ENCODE assay signal across 8 mouse cellular contexts in the genomic region with DNA sequence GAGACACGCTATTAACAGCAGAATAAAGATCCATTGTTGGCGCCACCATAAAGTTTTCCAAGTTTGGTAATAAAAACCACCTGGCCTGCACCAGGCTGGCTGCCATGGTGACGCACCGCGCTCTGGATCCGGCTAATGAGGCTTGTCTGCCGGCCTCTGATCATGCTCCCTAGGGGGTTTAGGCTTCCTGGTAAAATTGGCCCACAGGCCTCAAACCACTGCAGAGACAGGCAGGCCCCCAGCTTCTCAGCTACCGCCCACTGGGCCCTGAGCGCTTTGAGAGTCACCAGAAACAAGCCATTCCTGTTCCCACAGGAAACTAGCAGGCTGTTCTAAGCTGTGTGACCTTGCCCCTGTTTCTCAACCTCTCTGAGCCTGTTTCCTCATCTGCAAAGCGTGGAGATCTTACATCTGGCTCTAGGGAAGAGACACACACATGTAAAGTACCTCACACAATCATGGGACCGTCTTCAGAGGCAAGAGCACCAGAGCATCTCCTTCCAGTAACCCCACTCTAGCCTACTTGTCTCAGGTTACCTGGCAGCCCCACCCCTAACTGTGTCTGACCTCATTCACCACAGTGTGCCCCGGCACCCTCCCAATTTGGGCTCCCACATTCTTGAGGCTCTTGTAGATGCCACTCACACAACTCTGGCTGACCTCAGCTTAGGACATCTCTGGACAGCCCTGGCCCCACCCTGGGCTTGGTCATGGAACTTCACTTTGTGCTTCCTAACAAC.
DNase-seq lines count a peak whose midpoint lies in the region; ATAC-seq and TF ChIP-seq lines count a peak whose summit lies in the region.

No protein-coding gene starts in this region.

- DNase-seq in forebrain, embryonic 10.5 days (ENCODE audit: extremely low spot score, low spot score) = peak; percentile 75
- peak; percentile 85 for DNase-seq in MN1 (ENCODE audit: low spot score)
- DNase-seq in gastrocnemius, adult 8-10 months (ENCODE audit: low spot score in 2 of 2) = peak; percentile 40 to 59
- peak; percentile 74 for DNase-seq in kidney, postnatal 0 days (ENCODE audit: low spot score)
- DNase-seq in retina, postnatal 1 day = peak; percentile 84
- DNase-seq in cerebellum, adult 11 months = no peak

- H3K27ac ChIP-seq in forebrain, embryonic 10.5 days = peak overlapping the region; percentile 76
- no peak overlapping the region for H3K27ac ChIP-seq in forebrain, embryonic 16.5 days (ENCODE audit: low read length)
- H3K27ac ChIP-seq in kidney, postnatal 0 days = no peak overlapping the region

- no peaks in the 10 kb centered on the region for H3K9me3 ChIP-seq in forebrain, embryonic 10.5 days
- no peaks in the 10 kb centered on the region for H3K9me3 ChIP-seq in forebrain, embryonic 16.5 days (ENCODE audit: control insufficient read depth, low read length)
- no peaks in the 10 kb centered on the region for H3K9me3 ChIP-seq in kidney, postnatal 0 days (replicated peaks; ENCODE audit: low read length)

- no peak; the same call in 1 of the 2 replicates for ATAC-seq in forebrain, embryonic 16.5 days
- ATAC-seq in kidney, postnatal 0 days (replicated peaks; ENCODE audit: low FRiP score, low read depth) = peak; percentile 50; the same call in 1 of the 2 replicates
- no peak for ATAC-seq in inflammation-experienced regulatory T-cells, adult 6 months

- H3K36me3 ChIP-seq in forebrain, embryonic 10.5 days (replicated peaks) = no peaks in the 10 kb centered on the region
- H3K36me3 ChIP-seq in forebrain, embryonic 16.5 days (ENCODE audit: control insufficient read depth, insufficient read depth) = no peaks in the 10 kb centered on the region
- H3K36me3 ChIP-seq in kidney, postnatal 0 days (ENCODE audit: insufficient read depth, low read length) = no peaks in the 10 kb centered on the region

- no peak overlapping the region for H3K4me3 ChIP-seq in forebrain, embryonic 10.5 days
- no peak overlapping the region for H3K4me3 ChIP-seq in forebrain, embryonic 16.5 days (replicated peaks; ENCODE audit: low read length)
- no peak overlapping the region for H3K4me3 ChIP-seq in kidney, postnatal 0 days (replicated peaks; ENCODE audit: low read depth, low read length)

- 36% methylated on average over 12 of the region's 12 CpGs for WGBS in forebrain, embryonic 10.5 days
- WGBS in forebrain, embryonic 16.5 days = 26% methylated on average over 12 of the region's 12 CpGs
- WGBS in kidney, postnatal 0 days = 20% methylated on average over 12 of the region's 12 CpGs

- no peak for TF ChIP-seq CTCF in kidney, postnatal 0 days (IDR thresholded peaks at IDR 0.05; ENCODE audit: low read depth)

- H3K4me1 ChIP-seq in forebrain, embryonic 10.5 days = peaks cover 71% of the 10 kb centered on the region
- peaks cover 37% of the 10 kb centered on the region for H3K4me1 ChIP-seq in forebrain, embryonic 16.5 days (replicated peaks; ENCODE audit: control insufficient read depth, insufficient read depth, low read length)
- 0 out of 2 replicates have a peak, but pooled peaks cover 8% of the 10 kb centered on the region for H3K4me1 ChIP-seq in kidney, postnatal 0 days (replicated peaks; ENCODE audit: insufficient read depth, low read length)

- H3K4me2 ChIP-seq in forebrain, embryonic 16.5 days (ENCODE audit: low read length) = no peak overlapping the region
- H3K4me2 ChIP-seq in kidney, postnatal 0 days (ENCODE audit: low read length) = no peak overlapping the region

- no peak overlapping the region for H3K9ac ChIP-seq in forebrain, embryonic 16.5 days (replicated peaks; ENCODE audit: low read depth, low read length)
- no peak overlapping the region for H3K9ac ChIP-seq in kidney, postnatal 0 days (ENCODE audit: low read depth, low read length)

- peaks cover 16% of the 10 kb centered on the region for H3K27me3 ChIP-seq in forebrain, embryonic 10.5 days (ENCODE audit: poor library complexity, severe bottlenecking)
- no peaks in the 10 kb centered on the region for H3K27me3 ChIP-seq in forebrain, embryonic 16.5 days (replicated peaks; ENCODE audit: control insufficient read depth, insufficient read depth, low read length)
- no peaks in the 10 kb centered on the region for H3K27me3 ChIP-seq in kidney, postnatal 0 days (ENCODE audit: insufficient read depth, low read length)
